Mouse (Mus musculus): ENCODE results near the gene Snph.
A peak's percentile ranks its signal among the peaks of the same experiment; 100 is the strongest.
"Not testable (repeated sequence)": the region's sequence is repeated elsewhere in the genome, so short reads cannot be mapped to it uniquely, and the experiment has no call there.

Snph gene

GRCm38 (mm10) chr2:151632159-151632814, at the start of gene Snph:
Gene Snph (minus strand): TSS chr2:151632593.
- peak; percentile 42 for DNase-seq (ENCODE audit: low read depth)

- peak; percentile 18 for DNase-seq (ENCODE audit: low read depth)
These were observed 43.8 kb upstream of the Snph start for GRCm38 (mm10) chr2:151676234-151676633.

- no peak for DNase-seq (ENCODE audit: low read depth)
These were observed 38.6 kb upstream of the Snph start for GRCm38 (mm10) chr2:151670968-151671329.

DNA sequence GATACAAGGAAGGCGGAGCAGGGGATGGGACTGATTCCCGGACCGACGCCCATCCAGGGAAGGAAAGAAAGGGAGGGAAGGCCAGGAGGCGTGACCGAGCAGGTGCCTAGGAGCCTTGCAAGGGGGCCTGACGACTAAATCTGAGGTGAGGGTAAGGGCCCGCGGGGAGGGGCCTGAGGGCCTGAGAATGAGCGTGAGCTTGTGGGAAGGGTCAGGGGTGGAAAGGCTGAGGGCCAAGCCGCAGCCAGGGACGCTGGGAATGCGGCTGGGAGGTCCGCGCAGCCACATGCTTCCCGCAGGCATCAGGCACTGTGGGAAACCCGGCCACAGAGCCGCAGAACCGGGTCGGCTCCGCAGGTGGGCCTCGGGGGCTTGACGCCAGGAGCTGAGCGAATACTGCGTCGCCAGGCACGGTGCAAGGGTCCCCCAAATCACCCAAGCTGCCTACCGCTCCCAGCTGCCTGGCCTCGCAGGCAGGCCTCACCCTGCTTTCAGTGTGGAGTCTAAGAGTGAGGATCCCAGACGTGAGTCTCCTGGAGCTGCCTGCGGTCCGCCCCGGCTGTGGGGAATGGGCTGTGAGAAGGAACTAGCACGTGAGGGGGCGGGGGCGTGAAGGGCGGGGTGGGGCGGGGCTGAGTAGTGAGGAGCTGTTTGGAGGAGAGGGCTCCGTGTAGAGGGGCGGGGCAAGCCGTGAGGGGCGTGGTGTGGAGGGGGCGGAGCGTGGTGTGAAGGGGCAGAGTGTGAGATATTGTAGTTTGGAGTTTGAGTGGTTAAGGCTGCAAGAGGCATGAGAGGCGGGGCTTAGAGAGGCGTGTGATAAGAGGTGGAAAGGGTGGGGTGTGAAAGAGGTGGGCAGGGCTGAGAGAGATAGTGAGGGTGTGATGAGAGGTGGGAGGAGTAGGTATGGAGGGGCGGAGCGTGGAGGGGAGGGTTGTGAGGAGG, 37.9 kb upstream of the Snph start:
- DNase-seq (ENCODE audit: low read depth) = no peak

DNA sequence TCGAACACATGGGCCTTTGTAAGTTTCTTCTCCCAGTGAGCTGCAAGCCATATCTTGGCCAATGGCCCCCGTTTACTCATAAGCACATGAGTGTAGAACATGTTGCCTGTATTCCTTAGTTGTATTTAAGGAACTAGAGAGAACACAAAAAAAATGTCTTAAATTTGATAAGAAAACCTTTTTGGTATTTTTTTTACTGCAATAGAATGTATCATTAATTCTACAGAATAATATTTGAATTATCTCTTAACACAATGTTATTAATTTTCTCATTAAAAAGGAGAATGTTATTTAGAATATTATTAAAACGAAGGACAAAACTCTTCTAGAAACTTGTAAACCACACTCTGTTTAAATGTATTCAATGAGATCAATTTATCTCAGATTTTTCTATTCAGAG, 36.0 kb upstream of the Snph start, which contains the start of gene Rad21l:
TSS of gene Rad21l (minus strand) at position 101 of the 400 bp plus-strand sequence.
- no peak for DNase-seq (ENCODE audit: low read depth)

- no peak for DNase-seq (ENCODE audit: low read depth)
These were observed 19.7 kb upstream of the Snph start for GRCm38 (mm10) chr2:151652053-151652452.

DNA sequence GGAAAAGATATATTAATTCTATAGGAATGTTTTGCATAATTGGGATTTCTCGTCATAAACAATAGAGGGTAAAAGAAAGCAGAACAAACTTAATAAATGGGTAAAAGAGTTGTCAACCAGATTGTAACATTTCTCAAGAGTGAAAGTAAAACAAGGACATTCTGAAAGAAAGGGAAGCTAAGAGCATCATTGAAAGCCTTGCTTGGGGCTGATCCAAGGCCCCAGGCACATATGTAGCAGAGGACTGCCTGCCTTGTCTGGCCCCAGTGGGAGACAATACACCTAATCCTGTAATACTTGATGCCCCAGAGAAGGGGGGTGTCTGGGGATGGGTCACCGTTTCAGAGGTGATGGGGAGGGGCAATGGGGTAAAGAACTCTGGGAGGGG, 3.6 kb upstream of the Snph start:
- no peak for DNase-seq (ENCODE audit: low read depth)

DNA sequence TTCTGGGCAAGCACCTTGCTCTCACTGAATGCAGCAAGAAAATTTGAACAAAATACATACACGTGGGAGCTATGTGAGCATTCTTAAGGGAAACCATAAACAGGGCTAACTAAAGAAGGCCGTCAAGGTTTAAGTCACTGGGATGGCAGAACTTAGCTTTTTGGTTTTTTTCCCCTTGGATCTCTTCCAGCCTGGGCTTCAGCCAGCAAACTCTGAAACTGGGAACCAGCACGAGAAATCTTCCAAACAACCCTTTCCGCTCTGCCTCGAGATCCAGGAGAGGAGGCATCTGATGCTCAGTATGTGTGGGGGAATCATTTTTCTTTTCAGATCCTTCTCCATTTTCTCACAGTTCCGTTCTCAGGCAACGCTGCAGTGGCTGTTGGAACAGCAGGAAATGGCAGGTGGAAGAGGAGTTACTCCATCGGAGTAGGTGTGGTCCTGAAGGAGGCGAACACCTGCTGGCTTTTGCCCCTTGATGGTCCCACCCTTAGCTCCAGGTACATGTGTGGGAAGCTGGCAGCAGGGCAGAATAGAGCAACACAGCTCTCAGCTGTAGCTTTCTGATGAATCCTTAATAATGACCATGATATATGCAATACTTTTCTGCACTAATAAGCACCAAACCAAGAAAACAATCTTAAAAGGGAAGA, 3.1 kb upstream of the Snph start:
- no peak for DNase-seq (ENCODE audit: low read depth)

GRCm38 (mm10) chr2:151634903-151635302, 2.5 kb upstream of the Snph start:
- no peak for DNase-seq (ENCODE audit: low read depth)

- DNase-seq (ENCODE audit: low read depth) = no peak
These were observed 589 bp upstream of the Snph start for GRCm38 (mm10) chr2:151632982-151633381.

DNA sequence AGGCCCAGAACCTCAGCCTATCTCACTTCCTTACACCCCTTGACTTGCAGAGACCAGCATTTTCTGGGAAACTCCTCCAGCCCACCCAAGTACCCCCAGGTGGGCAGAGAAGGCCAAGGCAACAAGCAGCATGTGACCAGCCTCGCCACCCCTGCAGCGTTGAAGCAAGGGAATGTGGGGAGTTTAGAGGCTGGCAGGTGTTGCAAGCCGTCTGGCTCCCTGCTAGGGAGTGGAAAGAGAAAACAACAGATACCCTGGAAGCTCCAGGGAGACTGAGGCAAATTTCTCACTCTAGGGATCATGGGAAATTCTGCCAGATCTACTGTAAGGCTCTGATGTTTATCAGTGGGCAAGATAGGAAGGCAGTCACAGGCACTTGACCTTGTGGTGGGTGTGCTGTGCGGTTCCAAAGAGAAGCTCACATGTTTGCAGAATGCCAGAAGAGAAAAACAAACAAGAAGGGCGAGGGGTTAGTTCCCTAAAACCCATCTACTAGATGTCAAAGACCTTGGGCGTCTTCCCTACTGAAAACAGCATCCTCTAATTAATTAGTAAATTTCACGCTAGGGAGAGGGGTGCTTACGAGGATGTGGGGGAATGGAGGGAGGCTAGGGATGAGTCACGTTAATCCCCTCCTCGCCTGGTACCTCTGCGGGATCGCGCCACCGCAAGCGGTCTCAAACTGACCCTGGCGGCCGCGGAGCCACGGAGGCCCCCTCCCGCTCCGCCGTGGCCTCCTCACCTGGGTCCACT, 811 bp downstream of the Snph start:
- DNase-seq (ENCODE audit: low read depth) = no peak

DNA sequence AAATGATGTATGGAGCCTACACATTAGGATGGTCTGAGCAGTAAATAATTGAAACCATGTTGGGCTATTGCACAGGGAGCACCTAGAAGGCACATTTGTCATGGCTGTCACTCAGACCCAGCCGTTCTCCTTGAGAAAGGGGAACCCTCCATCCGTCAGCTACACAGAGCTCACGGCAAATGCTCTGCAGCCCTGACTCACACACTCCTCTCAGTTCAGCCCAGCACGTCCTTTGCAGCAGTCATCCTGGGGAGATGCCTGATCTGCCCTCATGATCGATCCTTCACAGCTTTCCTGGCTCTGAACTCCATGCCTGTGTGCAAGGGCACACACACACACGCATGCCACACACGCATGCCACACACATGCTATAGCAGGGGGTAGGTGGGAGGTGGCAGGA, 3.1 kb downstream of the Snph start:
- no peak for DNase-seq (ENCODE audit: low read depth)

DNA sequence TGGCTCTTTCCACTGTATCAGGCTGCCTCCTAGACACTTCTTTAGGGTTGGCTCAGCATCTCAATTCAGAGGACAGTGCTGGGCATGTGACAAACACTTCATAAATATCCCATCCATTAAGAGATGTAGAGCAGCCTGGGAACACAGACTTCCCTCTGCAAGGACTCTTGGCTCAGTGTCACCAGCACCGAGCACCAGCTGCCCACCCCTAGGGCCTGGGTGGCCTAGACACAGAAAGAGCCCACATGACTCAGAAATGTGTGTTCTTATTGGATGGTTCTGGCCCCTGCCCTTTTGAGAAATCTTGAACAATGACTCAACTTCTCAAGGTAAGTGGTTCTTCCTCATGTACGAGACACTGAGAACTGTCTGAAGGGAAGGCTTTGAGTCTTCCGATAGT, 4.4 kb downstream of the Snph start:
- no peak for DNase-seq (ENCODE audit: low read depth)

DNA sequence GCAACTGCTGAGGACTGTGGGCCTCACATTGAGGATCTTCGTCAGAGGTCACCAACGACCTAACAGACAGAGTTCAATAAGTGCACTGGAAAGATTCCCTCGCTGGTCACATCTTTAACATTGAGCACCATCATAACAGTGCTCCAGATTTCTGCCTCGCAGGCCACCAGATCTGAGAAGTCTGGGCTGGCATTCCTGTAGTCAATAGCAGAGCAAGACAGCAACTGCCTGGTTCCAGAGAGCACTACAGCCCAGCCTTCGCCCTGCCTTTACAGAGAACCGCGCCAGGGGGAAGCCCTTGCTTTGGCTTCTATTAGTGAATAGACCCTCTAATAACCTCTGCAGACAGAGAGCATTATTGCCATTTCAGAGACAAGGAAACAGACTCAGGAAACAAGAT, 6.1 kb downstream of the Snph start:
- DNase-seq (ENCODE audit: low read depth) = no peak

GRCm38 (mm10) chr2:151623776-151624175, 8.6 kb downstream of the Snph start:
- no peak for DNase-seq (ENCODE audit: low read depth)

GRCm38 (mm10) chr2:151616551-151617329, 15.7 kb downstream of the Snph start:
- DNase-seq (ENCODE audit: low read depth) = no peak

DNA sequence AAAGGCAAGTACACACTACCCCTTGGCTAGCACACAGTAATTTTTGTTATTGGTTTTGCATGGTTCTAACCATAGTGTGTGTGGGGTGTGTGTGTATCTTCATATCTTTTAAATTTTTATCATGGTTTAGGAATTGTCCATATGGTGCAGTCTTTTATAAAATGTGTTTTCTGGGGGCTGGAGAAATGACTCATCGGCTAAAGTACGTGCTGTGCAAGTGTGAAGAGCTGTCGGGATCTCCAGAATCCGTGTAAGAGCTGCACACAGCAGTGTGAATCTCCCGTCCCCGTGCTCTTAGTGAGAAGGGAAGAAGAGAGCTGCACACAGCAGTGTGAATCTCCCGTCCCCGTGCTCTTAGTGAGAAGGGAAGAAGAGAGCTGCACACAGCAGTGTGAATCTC, 16.6 kb downstream of the Snph start:
- not testable (repeated sequence) for DNase-seq (ENCODE audit: low read depth)

GRCm38 (mm10) chr2:151609974-151610373, 22.4 kb downstream of the Snph start:
- DNase-seq (ENCODE audit: low read depth) = no peak

GRCm38 (mm10) chr2:151608435-151608834, 24.0 kb downstream of the Snph start:
- DNase-seq (ENCODE audit: low read depth) = no peak

DNA sequence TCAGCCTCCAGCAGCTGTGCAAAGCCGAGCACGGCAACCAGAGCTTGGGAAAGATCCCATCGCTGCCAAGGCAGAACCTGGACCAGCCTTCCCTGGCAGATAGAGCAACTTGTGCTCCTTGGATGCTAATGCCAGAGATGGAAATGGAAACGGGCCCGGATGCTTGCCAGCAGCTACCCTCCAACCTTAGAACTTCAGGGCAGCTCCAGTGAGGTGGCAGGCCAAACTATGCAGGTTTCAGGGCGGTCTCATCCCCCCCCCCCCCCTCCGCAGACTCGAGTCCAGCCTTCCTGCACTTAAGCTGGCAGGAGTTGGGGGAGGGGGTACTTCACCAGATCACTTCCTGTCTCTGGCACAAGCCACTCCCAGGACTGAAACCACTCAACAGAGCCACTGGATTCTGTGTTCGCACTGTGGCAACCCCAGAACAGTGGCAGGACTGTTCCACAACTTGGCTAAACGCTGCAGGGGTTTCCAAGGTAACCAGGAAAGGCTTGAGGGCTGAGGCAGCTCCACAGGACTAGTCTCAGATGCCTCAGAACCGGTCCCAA, 26.9 kb downstream of the Snph start:
- DNase-seq (ENCODE audit: low read depth) = peak; percentile 35

- no peak for DNase-seq (ENCODE audit: low read depth)
These were observed 28.8 kb downstream of the Snph start for GRCm38 (mm10) chr2:151603630-151604029.
